Mouse (Mus musculus) bone marrow, adult 2 months (tissue): Measurements from ENCODE around the gene Atp6v0d1.

Experiments
- CTCF ChIP-seq: fragments of 200-500 bp; IDR thresholded peaks from 2 replicates; pipeline ENCODE4 v1.5.1; 2011; ENCODE audit warnings: low read length, control low read depth; ENCODE audit not compliant: control insufficient read depth, insufficient read depth
- POLR2A ChIP-seq: fragments of 200-500 bp; IDR thresholded peaks from 2 replicates; pipeline ENCODE4 v1.6.1; 2011; ENCODE audit warnings: low read depth, mild to moderate bottlenecking, control low read depth, low read length, borderline replicate concordance; ENCODE audit not compliant: control insufficient read depth

DNA sequence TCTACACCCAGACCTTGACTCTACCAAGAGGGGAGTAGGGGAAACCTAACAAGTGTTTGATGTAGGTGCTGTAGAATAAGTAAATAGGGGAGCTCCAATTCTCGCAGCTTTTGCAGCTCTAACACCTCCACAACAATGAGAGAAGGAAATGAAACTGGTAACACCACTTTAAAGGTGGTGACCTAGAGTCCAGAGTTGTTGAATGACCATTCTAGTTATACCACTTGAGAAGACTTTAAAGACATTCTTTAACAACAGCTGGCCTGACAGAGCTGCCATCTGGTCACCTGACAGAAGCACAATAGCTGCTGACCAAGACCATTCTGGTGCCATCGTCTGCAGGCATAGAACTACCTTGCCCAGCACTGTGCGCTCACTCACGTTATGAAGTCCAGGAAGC is 26.9 kb downstream of the Atp6v0d1 start:
- TF ChIP-seq POLR2A (no peak), CTCF (no peak)
